Mouse (Mus musculus) embryonic facial prominence, embryonic 15.5 days (tissue): ENCODE measurements around the gene Ttn. TPM values are rescaled to one million over a fixed set of nuclear protein-coding genes. Genes with fewer than 3 reads are reported as not detected.
A peak's percentile ranks its signal among the peaks of the same experiment; 100 is the strongest.

Experiments used
- ATAC-seq: fragments of 200-750 bp; cut with Nextera tagmentation; 2 replicates; pipeline ENCODE4 v1.8.0; 2017; ENCODE audit warnings: low read depth, moderate TSS enrichment; ENCODE audit not compliant: insufficient number of reproducible peaks, low FRiP score, low TSS enrichment
- H3K27ac ChIP-seq: fragments of 300-500 bp; sonication (generic); replicated peaks from 2 replicates; pipeline ENCODE4 v1.5.1; 2015; ENCODE audit warnings: mild to moderate bottlenecking, inconsistent platforms
- H3K27me3 ChIP-seq: fragments of 300-500 bp; sonication (generic); 2 replicates; pipeline ENCODE4 v1.6.1; 2015; ENCODE audit warnings: inconsistent platforms
- H3K36me3 ChIP-seq: fragments of 300-500 bp; sonication (generic); 2 replicates; pipeline ENCODE4 v1.6.1; 2015; ENCODE audit warnings: mild to moderate bottlenecking, inconsistent platforms
- H3K4me1 ChIP-seq: fragments of 300-500 bp; sonication (generic); 2 replicates; pipeline ENCODE4 v1.6.1; 2015; ENCODE audit warnings: inconsistent platforms
- H3K4me2 ChIP-seq: fragments of 300-500 bp; sonication (generic); replicated peaks from 2 replicates; pipeline ENCODE4 v1.6.1; 2015; ENCODE audit warnings: mild to moderate bottlenecking, inconsistent platforms
- H3K4me3 ChIP-seq: fragments of 300-500 bp; sonication (generic); replicated peaks from 2 replicates; pipeline ENCODE4 v1.5.1; 2015; ENCODE audit warnings: mild to moderate bottlenecking, inconsistent platforms
- H3K9ac ChIP-seq: fragments of 300-500 bp; sonication (generic); 2 replicates; pipeline ENCODE4 v1.6.1; 2015; ENCODE audit warnings: inconsistent platforms
- H3K9me3 ChIP-seq: fragments of 300-500 bp; sonication (generic); replicated peaks from 2 replicates; pipeline ENCODE4 v1.6.1; 2016; ENCODE audit warnings: inconsistent platforms
- WGBS: fragments of 180-500 bp; shearing (Covaris S2); methylation state at CpG from one replicate; pipeline ENCODE4 v1.1.7; 2015; 5-methylcytosine and 5-hydroxymethylcytosine counted together
- polyA plus RNA-seq: library from polyadenylated mRNA; unstranded; fragments of >200 nt; fragmentation: Nextera tagmentation; extraction: Ambion mirVana; gene quantifications from 2 replicates; pipeline ENCODE4 v1.2.1, GENCODE M21; 2015

Gene Ttn
- polyA plus RNA-seq, 1 experiment from 2014 or later = 92.9 TPM

- H3K4me1 ChIP-seq = peaks cover 24% of the 10 kb centered on the region
- H3K9me3 ChIP-seq = no peaks in the 10 kb centered on the region
- H3K4me3 ChIP-seq = peak overlapping the region; percentile 90
- peak overlapping the region; percentile 71 for H3K4me2 ChIP-seq
- peak overlapping the region; percentile 86 for H3K27ac ChIP-seq
- WGBS = under 1% methylated on average over 44 of the region's 44 CpGs
- H3K9ac ChIP-seq = peak overlapping the region; percentile 82
- peak; percentile 5; the same call in 1 of the 2 replicates for ATAC-seq
- no peaks in the 10 kb centered on the region for H3K36me3 ChIP-seq
- H3K27me3 ChIP-seq = no peaks in the 10 kb centered on the region
Observed at GRCm38 (mm10) chr2:76675451-76675850, 306.9 kb downstream of the Ttn start.

- Histone ChIP-seq H3K27me3 (no peaks in the 10 kb centered on the region), H3K4me3 (peak within 1 kb of the TSS; percentile 90), H3K36me3 (no peaks in the 10 kb centered on the region), H3K9ac (peak within 1 kb of the TSS; percentile 82), H3K27ac (peak within 1 kb of the TSS; percentile 86), H3K4me1 (peaks cover 24% of the 10 kb centered on the region), H3K9me3 (no peaks in the 10 kb centered on the region), H3K4me2 (peak within 1 kb of the TSS; percentile 71)
- peak; percentile 82 for ATAC-seq
- 4% methylated on average over 50 of the region's 52 CpGs for WGBS
Observed at GRCm38 (mm10) chr2:76674725-76675427, 307.5 kb downstream of the Ttn start, which contains the start of gene Plekha3. TSS of gene Plekha3 (plus strand) at chr2:76675281.

- Histone ChIP-seq H3K9ac (no peak overlapping the region), H3K27me3 (no peaks in the 10 kb centered on the region), H3K27ac (peak overlapping the region; percentile 87), H3K4me1 (peaks cover 24% of the 10 kb centered on the region), H3K4me3 (peak overlapping the region; percentile 54), H3K36me3 (0 out of 2 replicates have a peak, but pooled peaks cover 3% of the 10 kb centered on the region), H3K4me2 (peak overlapping the region; percentile 62), H3K9me3 (no peaks in the 10 kb centered on the region)
- WGBS = 35% methylated on average over 7 of the region's 7 CpGs
- ATAC-seq = no peak
Observed at GRCm38 (mm10) chr2:76673472-76674081, 308.8 kb downstream of the Ttn start.

GRCm38 (mm10) chr2:76672966-76673392 is 309.4 kb downstream of the Ttn start, which contains the start of gene Fkbp7:
TSS of gene Fkbp7 (minus strand) at chr2:76673116.
- H3K9me3 ChIP-seq = no peaks in the 10 kb centered on the region
- peak; percentile 92 for ATAC-seq
- WGBS = under 1% methylated on average over 17 of the region's 17 CpGs
- 0 out of 2 replicates have a peak, but pooled peaks cover 3% of the 10 kb centered on the region for H3K36me3 ChIP-seq
- H3K9ac ChIP-seq = peak within 1 kb of the TSS; percentile 41; the same call in 1 of the 2 replicates
- H3K4me3 ChIP-seq = peak within 1 kb of the TSS; percentile 54
- peaks cover 24% of the 10 kb centered on the region for H3K4me1 ChIP-seq
- H3K4me2 ChIP-seq = peak within 1 kb of the TSS; percentile 62
- no peaks in the 10 kb centered on the region for H3K27me3 ChIP-seq
- H3K27ac ChIP-seq = peak within 1 kb of the TSS; percentile 87

- H3K9me3 ChIP-seq = no peaks in the 10 kb centered on the region
- H3K4me3 ChIP-seq = peak overlapping the region; percentile 54
- WGBS = 20% methylated on average over 9 of the region's 9 CpGs
- H3K27ac ChIP-seq = peak overlapping the region; percentile 87
- 0 out of 2 replicates have a peak, but pooled peaks cover 6% of the 10 kb centered on the region for H3K36me3 ChIP-seq
- no peaks in the 10 kb centered on the region for H3K27me3 ChIP-seq
- no peak for ATAC-seq
- H3K4me2 ChIP-seq = peak overlapping the region; percentile 62
- peak overlapping the region; percentile 41; the same call in 1 of the 2 replicates for H3K9ac ChIP-seq
- peaks cover 24% of the 10 kb centered on the region for H3K4me1 ChIP-seq
Observed at GRCm38 (mm10) chr2:76672134-76672745, 310.1 kb downstream of the Ttn start.

GRCm38 (mm10) chr2:76671641-76672040 is 310.7 kb downstream of the Ttn start:
- 79% methylated on average over 6 of the region's 6 CpGs for WGBS
- H3K4me3 ChIP-seq = peak overlapping the region; percentile 54
- no peaks in the 10 kb centered on the region for H3K9me3 ChIP-seq
- no peak for ATAC-seq
- peaks cover 21% of the 10 kb centered on the region for H3K4me1 ChIP-seq
- H3K9ac ChIP-seq = no peak overlapping the region; the same call in 1 of the 2 replicates
- no peaks in the 10 kb centered on the region for H3K27me3 ChIP-seq
- H3K4me2 ChIP-seq = peak overlapping the region; percentile 62
- H3K27ac ChIP-seq = peak overlapping the region; percentile 87; the same call in 1 of the 2 replicates
- H3K36me3 ChIP-seq = 0 out of 2 replicates have a peak, but pooled peaks cover 8% of the 10 kb centered on the region

GRCm38 (mm10) chr2:76667200-76667599 is 315.1 kb downstream of the Ttn start:
- no peak for ATAC-seq
- Histone ChIP-seq H3K4me2 (no peak overlapping the region), H3K9me3 (no peaks in the 10 kb centered on the region), H3K27ac (no peak overlapping the region), H3K4me3 (no peak overlapping the region), H3K36me3 (peaks cover 30% of the 10 kb centered on the region), H3K9ac (no peak overlapping the region), H3K4me1 (0 out of 2 replicates have a peak, but pooled peaks cover 4% of the 10 kb centered on the region), H3K27me3 (no peaks in the 10 kb centered on the region)
- WGBS = 53% methylated on average over 5 of the region's 5 CpGs

- Histone ChIP-seq H3K4me2 (no peak overlapping the region), H3K27ac (no peak overlapping the region), H3K36me3 (peaks cover 37% of the 10 kb centered on the region), H3K4me1 (no peaks in the 10 kb centered on the region), H3K27me3 (no peaks in the 10 kb centered on the region), H3K4me3 (no peak overlapping the region), H3K9ac (no peak overlapping the region), H3K9me3 (no peaks in the 10 kb centered on the region)
- no peak for ATAC-seq
- WGBS = 90% methylated on average over 7 of the region's 7 CpGs
Observed at GRCm38 (mm10) chr2:76665531-76665930, 316.8 kb downstream of the Ttn start.

GRCm38 (mm10) chr2:76659419-76659818 is 322.9 kb downstream of the Ttn start:
- Histone ChIP-seq H3K36me3 (peaks cover 18% of the 10 kb centered on the region), H3K9me3 (no peaks in the 10 kb centered on the region), H3K4me1 (no peaks in the 10 kb centered on the region), H3K9ac (no peak overlapping the region), H3K27ac (no peak overlapping the region), H3K4me3 (no peak overlapping the region), H3K27me3 (no peaks in the 10 kb centered on the region), H3K4me2 (no peak overlapping the region)
- 32% methylated on average over 8 of the region's 8 CpGs for WGBS
- ATAC-seq = no peak

GRCm38 (mm10) chr2:76658551-76658950 is 323.8 kb downstream of the Ttn start:
- Histone ChIP-seq H3K4me1 (no peaks in the 10 kb centered on the region), H3K9ac (no peak overlapping the region), H3K27ac (no peak overlapping the region), H3K4me3 (no peak overlapping the region), H3K27me3 (no peaks in the 10 kb centered on the region), H3K9me3 (no peaks in the 10 kb centered on the region), H3K4me2 (no peak overlapping the region), H3K36me3 (peaks cover 11% of the 10 kb centered on the region; the same call in 1 of the 2 replicates)
- no peak for ATAC-seq
- 77% methylated on average over 13 of the region's 13 CpGs for WGBS

GRCm38 (mm10) chr2:76655982-76656381 is 326.4 kb downstream of the Ttn start:
- WGBS = 19% methylated on average over 1 of the region's 1 CpGs
- no peak overlapping the region for H3K4me2 ChIP-seq

More at GRCm38 (mm10) chr2:76655982-76656381, 326.4 kb downstream of the Ttn start:
- no peak for ATAC-seq
- H3K27me3 ChIP-seq = no peaks in the 10 kb centered on the region
- H3K9ac ChIP-seq = no peak overlapping the region
- no peak overlapping the region for H3K27ac ChIP-seq
- no peaks in the 10 kb centered on the region for H3K36me3 ChIP-seq
- no peaks in the 10 kb centered on the region for H3K9me3 ChIP-seq
- H3K4me3 ChIP-seq = no peak overlapping the region
- H3K4me1 ChIP-seq = no peaks in the 10 kb centered on the region
